Mouse (Mus musculus) spleen, adult 2 months (tissue): ENCODE results near the gene Scnn1a. TPM values are rescaled to one million over a fixed set of nuclear protein-coding genes. Genes with fewer than 3 reads are reported as not detected.

Experiments used
- DNase-seq, 2 experiments: peaks; one replicate each; pipeline versions ENCODE4 v3.0.0 to v3.0.0-alpha.2; 2012 to 2021; ENCODE audit warnings: low spot score in 2 of 2, low read depth in 1 of 2
- H3K27ac ChIP-seq: fragments of 200-500 bp; 2 replicates; pipeline ENCODE4 v1.5.1; 2012; ENCODE audit warnings: low read length, inconsistent platforms; ENCODE audit not compliant: insufficient read depth
- H3K27me3 ChIP-seq: fragments of 200-500 bp; 2 replicates; pipeline ENCODE4 v1.6.1; 2012; ENCODE audit warnings: mild to moderate bottlenecking, moderate library complexity, low read length, inconsistent platforms; ENCODE audit not compliant: control insufficient read depth, insufficient read depth
- H3K36me3 ChIP-seq: fragments of 200-500 bp; 2 replicates; pipeline ENCODE4 v1.6.1; 2012; ENCODE audit warnings: mild to moderate bottlenecking, low read length, inconsistent platforms; ENCODE audit not compliant: control insufficient read depth, insufficient read depth
- H3K4me1 ChIP-seq: fragments of 200-500 bp; 2 replicates; pipeline ENCODE4 v1.6.1; 2011; ENCODE audit warnings: inconsistent platforms; ENCODE audit not compliant: control insufficient read depth, insufficient read depth, insufficient read length
- H3K4me3 ChIP-seq: fragments of 200-500 bp; 2 replicates; pipeline ENCODE4 v1.5.1; 2011; ENCODE audit warnings: mild to moderate bottlenecking, inconsistent platforms; ENCODE audit not compliant: insufficient read depth, insufficient read length; ENCODE audit errors: extremely low read depth
- CTCF ChIP-seq: fragments of 200-500 bp; IDR thresholded peaks from 2 replicates; pipeline ENCODE4 v1.5.1; 2011; ENCODE audit warnings: mild to moderate bottlenecking, inconsistent platforms; ENCODE audit not compliant: insufficient read depth, insufficient read length, insufficient replicate concordance; ENCODE audit errors: extremely low read depth
- POLR2A ChIP-seq: fragments of 200-500 bp; IDR thresholded peaks from 2 replicates; pipeline ENCODE4 v1.6.1; 2011; ENCODE audit warnings: low read depth, low read length, inconsistent platforms
- WGBS: fragments of 180-500 bp; shearing (Covaris S2); methylation state at CpG from one replicate; pipeline ENCODE4 v1.1.7; 2018; 5-methylcytosine and 5-hydroxymethylcytosine counted together
- polyA plus RNA-seq: library from polyadenylated mRNA; depleted of rRNA; stranded (reverse); fragments of >200 nt; gene quantifications from 2 replicates; pipeline ENCODE4 v1.2.3, GENCODE M21; 2012

Scnn1a gene
- polyA plus RNA-seq, 1 experiment = 1.5 TPM

- TF ChIP-seq CTCF (no peak), POLR2A (no peak)
- peaks cover 3% of the 10 kb centered on the region; the same call in 1 of the 2 replicates for H3K27me3 ChIP-seq
- H3K4me1 ChIP-seq = peaks cover 3% of the 10 kb centered on the region
- H3K4me3 ChIP-seq = no peak overlapping the region
- no peak for DNase-seq
- 65% methylated on average over 6 of the region's 6 CpGs for WGBS
- H3K36me3 ChIP-seq = no peaks in the 10 kb centered on the region
- H3K27ac ChIP-seq = no peak overlapping the region
These were observed 58.2 kb downstream of the Scnn1a start for GRCm38 (mm10) chr6:125378621-125379020.

GRCm38 (mm10) chr6:125379781-125380180 lies 59.3 kb downstream of the Scnn1a start:
- TF ChIP-seq CTCF (no peak), POLR2A (no peak)
- no peak overlapping the region for H3K27ac ChIP-seq
- 49% methylated on average over 9 of the region's 9 CpGs for WGBS
- no peak for DNase-seq
- peaks cover 3% of the 10 kb centered on the region for H3K4me1 ChIP-seq
- H3K36me3 ChIP-seq = no peaks in the 10 kb centered on the region
- H3K27me3 ChIP-seq = peaks cover 3% of the 10 kb centered on the region; the same call in 1 of the 2 replicates
- no peak overlapping the region for H3K4me3 ChIP-seq

GRCm38 (mm10) chr6:125380372-125381360 lies 60.2 kb downstream of the Scnn1a start, which contains the start of gene Plekhg6:
Plekhg6 (minus strand) TSS chr6:125380793.
- Histone ChIP-seq H3K27ac (no peak within 1 kb of the TSS), H3K4me3 (no peak within 1 kb of the TSS), H3K4me1 (peaks cover 3% of the 10 kb centered on the region), H3K27me3 (peaks cover 3% of the 10 kb centered on the region; the same call in 1 of the 2 replicates), H3K36me3 (no peaks in the 10 kb centered on the region)
- 27% methylated on average over 40 of the region's 40 CpGs for WGBS
- TF ChIP-seq POLR2A (no peak), CTCF (no peak)
- DNase-seq = no peak

- Histone ChIP-seq H3K4me1 (peaks cover 3% of the 10 kb centered on the region), H3K4me3 (no peak overlapping the region), H3K27ac (no peak overlapping the region), H3K36me3 (no peaks in the 10 kb centered on the region), H3K27me3 (peaks cover 3% of the 10 kb centered on the region; the same call in 1 of the 2 replicates)
- WGBS = 75% methylated on average over 2 of the region's 2 CpGs
- TF ChIP-seq POLR2A (no peak), CTCF (no peak)
- DNase-seq = no peak
These were observed 61.6 kb downstream of the Scnn1a start for GRCm38 (mm10) chr6:125382024-125382423.

GRCm38 (mm10) chr6:125385066-125385974 lies 64.9 kb downstream of the Scnn1a start:
- TF ChIP-seq POLR2A (no peak), CTCF (0 out of 2 replicates have a peak, but pooled peaks have one; percentile 2)
- Histone ChIP-seq H3K4me3 (no peak overlapping the region), H3K27ac (no peak overlapping the region), H3K27me3 (no peaks in the 10 kb centered on the region), H3K36me3 (no peaks in the 10 kb centered on the region), H3K4me1 (peaks cover 2% of the 10 kb centered on the region; the same call in 1 of the 2 replicates)
- no peak for DNase-seq
- 77% methylated on average over 11 of the region's 11 CpGs for WGBS

GRCm38 (mm10) chr6:125386080-125386479 lies 65.6 kb downstream of the Scnn1a start:
- no peaks in the 10 kb centered on the region for H3K36me3 ChIP-seq
- WGBS = 84% methylated on average over 6 of the region's 6 CpGs
- no peak for DNase-seq
- H3K27me3 ChIP-seq = no peaks in the 10 kb centered on the region
- H3K4me1 ChIP-seq = no peaks in the 10 kb centered on the region
- H3K4me3 ChIP-seq = no peak overlapping the region
- TF ChIP-seq POLR2A (no peak), CTCF (no peak)
- no peak overlapping the region for H3K27ac ChIP-seq
